Mouse (Mus musculus): ENCODE data around the gene Cox17. TPM values are rescaled to one million over a fixed set of nuclear protein-coding genes. Genes with fewer than 3 reads are reported as not detected.

Gene Cox17
- polyA plus RNA-seq, 1 experiment from 2014 or later = 74.4 TPM

Other genes with a start within 250 kb of the Cox17 start
- gene Nr1i2, start 52.2 kb upstream of the Cox17 start, polyA plus RNA-seq (2015; fragmentation: Nextera tagmentation; extraction: Ambion mirVana) = not detected in 2 replicates
- 1.1 and 1.4 TPM in 2 replicates for gene Maats1, start 4.8 kb upstream of the Cox17 start, polyA plus RNA-seq (2015; fragmentation: Nextera tagmentation; extraction: Ambion mirVana)
- gene Gm21987, start within 50 bp of the Cox17 start, polyA plus RNA-seq (2015; fragmentation: Nextera tagmentation; extraction: Ambion mirVana) = not detected in 2 replicates
- 0.33 and 0.52 TPM in 2 replicates for gene Popdc2, start 15.2 kb downstream of the Cox17 start, polyA plus RNA-seq (2015; fragmentation: Nextera tagmentation; extraction: Ambion mirVana)
- gene Pla1a, start 86.2 kb downstream of the Cox17 start, polyA plus RNA-seq (2015; fragmentation: Nextera tagmentation; extraction: Ambion mirVana) = 0.43 and 0.45 TPM in 2 replicates
- gene Adprh, start 105.7 kb downstream of the Cox17 start, polyA plus RNA-seq (2015; fragmentation: Nextera tagmentation; extraction: Ambion mirVana) = 143 and 165 TPM in 2 replicates
- gene Cd80, start 108.6 kb downstream of the Cox17 start, polyA plus RNA-seq (2015; fragmentation: Nextera tagmentation; extraction: Ambion mirVana) = 0.50 and 0.56 TPM in 2 replicates
- gene Timmdc1, start 175.7 kb downstream of the Cox17 start, polyA plus RNA-seq (2015; fragmentation: Nextera tagmentation; extraction: Ambion mirVana) = 32.0 and 35.2 TPM in 2 replicates
- gene Poglut1, start 203.3 kb downstream of the Cox17 start, polyA plus RNA-seq (2015; fragmentation: Nextera tagmentation; extraction: Ambion mirVana) = 50.7 and 52.8 TPM in 2 replicates
- gene Tmem39a, start 211.7 kb downstream of the Cox17 start, polyA plus RNA-seq (2015; fragmentation: Nextera tagmentation; extraction: Ambion mirVana) = 35.2 and 36.3 TPM in 2 replicates

Measured in hindbrain, embryonic 15.5 days (tissue).